Mouse (Mus musculus) hindbrain, embryonic 13.5 days (tissue): ENCODE data around the gene Hnrnpul1. TPM values are rescaled to one million over a fixed set of nuclear protein-coding genes. Genes with fewer than 3 reads are reported as not detected.

Source experiments
- ATAC-seq: fragments of 200-750 bp; cut with Nextera tagmentation; 2 replicates; pipeline ENCODE4 v1.8.0; 2017; ENCODE audit warnings: moderate TSS enrichment; ENCODE audit not compliant: low FRiP score
- H3K27ac ChIP-seq: fragments of 300-500 bp; sonication (generic); 2 replicates; pipeline ENCODE4 v1.5.1; 2015; ENCODE audit warnings: inconsistent platforms, mild to moderate bottlenecking, moderate library complexity
- H3K27me3 ChIP-seq: fragments of 300-500 bp; sonication (generic); 2 replicates; pipeline ENCODE4 v1.6.1; 2015; ENCODE audit warnings: mild to moderate bottlenecking, inconsistent platforms
- H3K36me3 ChIP-seq: fragments of 300-500 bp; sonication (generic); 2 replicates; pipeline ENCODE4 v1.6.1; 2015; ENCODE audit warnings: mild to moderate bottlenecking, inconsistent platforms
- H3K4me1 ChIP-seq: fragments of 300-500 bp; sonication (generic); replicated peaks from 2 replicates; pipeline ENCODE4 v1.6.1; 2015; ENCODE audit warnings: inconsistent platforms
- H3K4me2 ChIP-seq: fragments of 300-500 bp; sonication (generic); 2 replicates; pipeline ENCODE4 v1.6.1; 2015; ENCODE audit warnings: inconsistent platforms, mild to moderate bottlenecking, moderate library complexity
- H3K4me3 ChIP-seq: fragments of 300-500 bp; sonication (generic); 2 replicates; pipeline ENCODE4 v1.5.1; 2015; ENCODE audit warnings: mild to moderate bottlenecking, inconsistent platforms
- H3K9ac ChIP-seq: fragments of 300-500 bp; sonication (generic); 2 replicates; pipeline ENCODE4 v1.6.1; 2015; ENCODE audit warnings: mild to moderate bottlenecking, inconsistent platforms
- H3K9me3 ChIP-seq: fragments of 300-500 bp; sonication (generic); 2 replicates; pipeline ENCODE4 v1.6.1; 2016; ENCODE audit warnings: inconsistent platforms
- WGBS: fragments of 180-500 bp; shearing (Covaris S2); methylation state at CpG from one replicate; pipeline ENCODE4 v1.1.7; 2015; 5-methylcytosine and 5-hydroxymethylcytosine counted together
- polyA plus RNA-seq: library from polyadenylated mRNA; unstranded; fragments of >200 nt; fragmentation: Nextera tagmentation; extraction: Ambion mirVana; gene quantifications from 2 replicates; pipeline ENCODE4 v1.2.1, GENCODE M21; 2015

The Hnrnpul1 gene
- polyA plus RNA-seq, 1 experiment from 2014 or later = 49.9 TPM

GRCm38 (mm10) chr7:25768229-25768628 is 13.7 kb upstream of the Hnrnpul1 start:
- H3K9me3 ChIP-seq = no peaks in the 10 kb centered on the region
- no peak overlapping the region for H3K4me2 ChIP-seq
- no peak overlapping the region for H3K4me3 ChIP-seq
- 86% methylated on average over 5 of the region's 5 CpGs for WGBS
- no peak for ATAC-seq
- H3K27ac ChIP-seq = no peak overlapping the region
- no peaks in the 10 kb centered on the region for H3K4me1 ChIP-seq
- H3K27me3 ChIP-seq = no peaks in the 10 kb centered on the region
- no peak overlapping the region for H3K9ac ChIP-seq
- peaks cover 13% of the 10 kb centered on the region; the same call in 1 of the 2 replicates for H3K36me3 ChIP-seq

GRCm38 (mm10) chr7:25766108-25766507 is 11.6 kb upstream of the Hnrnpul1 start:
- Histone ChIP-seq H3K9me3 (no peaks in the 10 kb centered on the region), H3K36me3 (0 out of 2 replicates have a peak, but pooled peaks cover 6% of the 10 kb centered on the region), H3K9ac (no peak overlapping the region), H3K4me2 (no peak overlapping the region), H3K27me3 (no peaks in the 10 kb centered on the region), H3K4me1 (no peaks in the 10 kb centered on the region), H3K27ac (no peak overlapping the region), H3K4me3 (no peak overlapping the region)
- 88% methylated on average over 6 of the region's 6 CpGs for WGBS
- ATAC-seq = no peak

GRCm38 (mm10) chr7:25764221-25764620 is 9.7 kb upstream of the Hnrnpul1 start:
- Histone ChIP-seq H3K4me2 (no peak overlapping the region), H3K27me3 (no peaks in the 10 kb centered on the region), H3K4me1 (no peaks in the 10 kb centered on the region), H3K27ac (no peak overlapping the region), H3K4me3 (no peak overlapping the region), H3K9me3 (no peaks in the 10 kb centered on the region), H3K36me3 (0 out of 2 replicates have a peak, but pooled peaks cover 6% of the 10 kb centered on the region), H3K9ac (no peak overlapping the region)
- WGBS = 70% methylated on average over 5 of the region's 5 CpGs
- no peak for ATAC-seq

GRCm38 (mm10) chr7:25763678-25764077 is 9.1 kb upstream of the Hnrnpul1 start:
- no peak overlapping the region for H3K27ac ChIP-seq
- no peak overlapping the region for H3K4me3 ChIP-seq
- 74% methylated on average over 11 of the region's 11 CpGs for WGBS
- H3K9ac ChIP-seq = no peak overlapping the region
- H3K4me1 ChIP-seq = no peaks in the 10 kb centered on the region
- H3K4me2 ChIP-seq = no peak overlapping the region
- H3K9me3 ChIP-seq = no peaks in the 10 kb centered on the region
- no peaks in the 10 kb centered on the region for H3K27me3 ChIP-seq
- no peak for ATAC-seq
- H3K36me3 ChIP-seq = 0 out of 2 replicates have a peak, but pooled peaks cover 6% of the 10 kb centered on the region

GRCm38 (mm10) chr7:25761354-25761753 is 6.8 kb upstream of the Hnrnpul1 start:
- Histone ChIP-seq H3K4me2 (no peak overlapping the region), H3K4me1 (no peaks in the 10 kb centered on the region), H3K9ac (no peak overlapping the region), H3K4me3 (no peak overlapping the region), H3K27me3 (no peaks in the 10 kb centered on the region), H3K27ac (no peak overlapping the region), H3K36me3 (0 out of 2 replicates have a peak, but pooled peaks cover 2% of the 10 kb centered on the region), H3K9me3 (no peaks in the 10 kb centered on the region)
- 76% methylated on average over 10 of the region's 10 CpGs for WGBS
- ATAC-seq = no peak

- peak; percentile 23 for ATAC-seq
- H3K4me1 ChIP-seq = peaks cover 27% of the 10 kb centered on the region
- H3K4me2 ChIP-seq = peak overlapping the region; percentile 95
- WGBS = under 1% methylated on average over 18 of the region's 18 CpGs
- H3K27ac ChIP-seq = peak overlapping the region; percentile 99
- peak overlapping the region; percentile 99 for H3K4me3 ChIP-seq
- peak overlapping the region; percentile 74 for H3K9ac ChIP-seq
- no peaks in the 10 kb centered on the region for H3K27me3 ChIP-seq
- no peaks in the 10 kb centered on the region for H3K9me3 ChIP-seq
- H3K36me3 ChIP-seq = peaks cover 4% of the 10 kb centered on the region
Measured at GRCm38 (mm10) chr7:25756011-25756410, 1.5 kb upstream of the Hnrnpul1 start.

GRCm38 (mm10) chr7:25755468-25755833 is 894 bp upstream of the Hnrnpul1 start:
- Histone ChIP-seq H3K27me3 (no peaks in the 10 kb centered on the region), H3K36me3 (peaks cover 10% of the 10 kb centered on the region), H3K4me3 (peak overlapping the region; percentile 99), H3K4me1 (peaks cover 27% of the 10 kb centered on the region), H3K4me2 (peak overlapping the region; percentile 95), H3K9ac (peak overlapping the region; percentile 74), H3K27ac (peak overlapping the region; percentile 99), H3K9me3 (no peaks in the 10 kb centered on the region)
- WGBS = under 1% methylated on average over 15 of the region's 15 CpGs
- peak; percentile 55 for ATAC-seq

- peak overlapping the region; percentile 99 for H3K27ac ChIP-seq
- H3K27me3 ChIP-seq = no peaks in the 10 kb centered on the region
- H3K4me1 ChIP-seq = peaks cover 27% of the 10 kb centered on the region
- under 1% methylated on average over 30 of the region's 30 CpGs for WGBS
- H3K9ac ChIP-seq = peak overlapping the region; percentile 99
- H3K36me3 ChIP-seq = peaks cover 19% of the 10 kb centered on the region
- no peaks in the 10 kb centered on the region for H3K9me3 ChIP-seq
- ATAC-seq = no peak
- H3K4me3 ChIP-seq = peak overlapping the region; percentile 99
- peak overlapping the region; percentile 95 for H3K4me2 ChIP-seq
Measured at GRCm38 (mm10) chr7:25754439-25754737, 169 bp downstream of the Hnrnpul1 start.

- peaks cover 24% of the 10 kb centered on the region for H3K36me3 ChIP-seq
- H3K4me2 ChIP-seq = peak overlapping the region; percentile 95
- peak overlapping the region; percentile 99 for H3K9ac ChIP-seq
- H3K4me3 ChIP-seq = peak overlapping the region; percentile 99
- peak overlapping the region; percentile 99 for H3K27ac ChIP-seq
- no peaks in the 10 kb centered on the region for H3K27me3 ChIP-seq
- peak; percentile 18 for ATAC-seq
- peaks cover 27% of the 10 kb centered on the region for H3K4me1 ChIP-seq
- H3K9me3 ChIP-seq = no peaks in the 10 kb centered on the region
- 1% methylated on average over 46 of the region's 46 CpGs for WGBS
Measured at GRCm38 (mm10) chr7:25753643-25754438, 716 bp downstream of the Hnrnpul1 start.

- no peak for ATAC-seq
- Histone ChIP-seq H3K9me3 (no peaks in the 10 kb centered on the region), H3K9ac (peak overlapping the region; percentile 99), H3K4me1 (peaks cover 27% of the 10 kb centered on the region), H3K27ac (no peak overlapping the region), H3K4me2 (peak overlapping the region; percentile 95), H3K36me3 (peaks cover 32% of the 10 kb centered on the region), H3K4me3 (peak overlapping the region; percentile 99), H3K27me3 (no peaks in the 10 kb centered on the region)
Measured at GRCm38 (mm10) chr7:25753076-25753475, 1.5 kb downstream of the Hnrnpul1 start.

GRCm38 (mm10) chr7:25746844-25747243 is 7.7 kb downstream of the Hnrnpul1 start:
- Histone ChIP-seq H3K4me2 (no peak overlapping the region), H3K27ac (no peak overlapping the region), H3K27me3 (no peaks in the 10 kb centered on the region), H3K4me1 (peaks cover 8% of the 10 kb centered on the region), H3K9ac (no peak overlapping the region), H3K4me3 (no peak overlapping the region), H3K36me3 (peaks cover 92% of the 10 kb centered on the region), H3K9me3 (no peaks in the 10 kb centered on the region)
- ATAC-seq = no peak
- 89% methylated on average over 3 of the region's 3 CpGs for WGBS

GRCm38 (mm10) chr7:25738277-25738676 is 16.3 kb downstream of the Hnrnpul1 start:
- Histone ChIP-seq H3K4me2 (no peak overlapping the region), H3K4me1 (no peaks in the 10 kb centered on the region), H3K36me3 (peaks cover 96% of the 10 kb centered on the region), H3K27ac (no peak overlapping the region), H3K27me3 (no peaks in the 10 kb centered on the region), H3K9me3 (no peaks in the 10 kb centered on the region), H3K4me3 (no peak overlapping the region), H3K9ac (no peak overlapping the region)
- ATAC-seq = no peak
- 95% methylated on average over 3 of the region's 3 CpGs for WGBS

- Histone ChIP-seq H3K4me3 (no peak overlapping the region), H3K27ac (no peak overlapping the region), H3K4me2 (no peak overlapping the region), H3K9ac (no peak overlapping the region), H3K4me1 (no peaks in the 10 kb centered on the region), H3K36me3 (peaks cover 96% of the 10 kb centered on the region), H3K9me3 (no peaks in the 10 kb centered on the region), H3K27me3 (no peaks in the 10 kb centered on the region)
- WGBS = 95% methylated on average over 2 of the region's 2 CpGs
- ATAC-seq = no peak
Measured at GRCm38 (mm10) chr7:25736920-25737319, 17.6 kb downstream of the Hnrnpul1 start.
